Mouse (Mus musculus): ENCODE measurements around the gene Cpn1.

DNA sequence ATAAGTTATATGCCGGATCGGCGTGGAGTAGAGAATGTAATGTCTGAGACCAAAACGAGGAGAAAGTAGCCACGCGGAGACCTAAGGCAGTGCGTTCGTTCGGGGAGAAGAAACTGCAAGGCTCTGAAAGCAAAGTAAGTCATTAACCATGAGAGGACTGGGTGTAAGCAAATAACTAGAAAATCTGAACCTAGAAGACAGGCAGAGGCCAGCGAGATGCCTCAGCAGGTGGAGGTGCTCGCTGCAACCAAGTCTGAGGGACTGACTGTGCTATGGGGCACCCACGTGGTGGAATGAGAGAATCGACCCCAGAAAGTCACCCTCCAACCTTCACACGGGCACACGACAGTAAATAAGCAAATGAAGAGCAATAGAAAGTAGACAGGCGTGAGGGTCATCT, 43.3 kb downstream of the Cpn1 start:
- no peak for TF ChIP-seq CTCF (IDR thresholded peaks at IDR 0.05; ENCODE audit: low read depth)
- TF ChIP-seq EP300 (IDR thresholded peaks at IDR 0.05; ENCODE audit: low read depth), result no peak

Data from heart, postnatal 0 days (tissue).